Mouse (Mus musculus): ENCODE data around the gene Ptger4.

DNA sequence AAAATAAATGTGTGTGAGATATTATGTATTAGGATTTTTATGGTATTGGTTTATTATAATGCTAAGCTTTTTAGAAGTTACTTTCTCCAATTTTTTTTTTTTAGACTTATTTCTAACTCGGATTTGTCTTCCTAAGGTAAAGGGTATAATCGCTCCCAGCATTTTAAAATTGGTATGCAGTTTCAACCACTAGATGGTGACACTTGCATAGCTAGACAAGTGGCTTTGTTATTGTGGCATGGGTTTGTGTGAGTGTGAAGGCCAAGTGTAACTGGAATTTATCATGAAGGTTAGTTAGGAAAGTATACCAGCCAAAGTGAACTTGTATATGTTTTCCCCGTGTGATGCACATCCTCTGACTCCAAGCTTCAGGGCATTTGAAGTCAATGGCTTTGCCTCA is 50.2 kb downstream of the Ptger4 start:
- TF ChIP-seq CTCF (IDR thresholded peaks at IDR 0.05; ENCODE audit: control insufficient read depth, insufficient read depth, low read length) (no peak), POLR2A (IDR thresholded peaks at IDR 0.05; ENCODE audit: borderline replicate concordance, control insufficient read depth, low read depth, low read length) (no peak)

Data from bone marrow, adult 2 months (tissue).